Mouse (Mus musculus) CH12.LX (cell line): ENCODE data around the gene Tmem59l. TPM values are rescaled to one million over a fixed set of nuclear protein-coding genes. Genes with fewer than 3 reads are reported as not detected.

Experiments used
- DNase-seq: peaks from one replicate; pipeline ENCODE4 v3.0.0-alpha.2; 2013; ENCODE audit errors: extremely low read depth
- H3K27ac ChIP-seq: 2 replicates; pipeline ENCODE4 v1.5.1; 2012; ENCODE audit warnings: low read depth, mild to moderate bottlenecking, control low read depth, moderate library complexity; ENCODE audit not compliant: insufficient read depth
- H3K27me3 ChIP-seq: replicated peaks from 2 replicates; pipeline ENCODE3; 2012; ENCODE audit warnings: inconsistent platforms
- H3K36me3 ChIP-seq, 2 experiments: replicated peaks in 1 of 2; 2 replicates each; pipeline versions ENCODE3 to v1.6.1; 2012; ENCODE audit warnings: inconsistent platforms in 1 of 2, low read length in 1 of 2, mild to moderate bottlenecking in 1 of 2, mixed read lengths in 1 of 2, moderate library complexity in 1 of 2; ENCODE audit not compliant: control insufficient read depth in 1 of 2, insufficient read depth in 1 of 2
- H3K4me1 ChIP-seq, 2 experiments: 2 replicates each; pipeline ENCODE4 v1.6.1; 2012; ENCODE audit warnings: inconsistent platforms in 1 of 2, moderate library complexity in 1 of 2; ENCODE audit not compliant: insufficient read depth in 2 of 2, control insufficient read depth in 1 of 2
- H3K4me2 ChIP-seq: 2 replicates; pipeline ENCODE4 v1.6.1; 2012; ENCODE audit warnings: low read depth, mild to moderate bottlenecking, control low read depth; ENCODE audit not compliant: poor library complexity, insufficient read depth, severe bottlenecking
- H3K4me3 ChIP-seq, 3 experiments: fragments of 150-350 bp in 1 of 3; sonication (generic) in 1 of 3; replicated peaks in 1 of 3; 2 replicates each; pipeline versions ENCODE3 to v1.5.1; 2011 to 2012; ENCODE audit warnings: low read depth in 2 of 3, low read length in 2 of 3, mild to moderate bottlenecking in 2 of 3, moderate library complexity in 2 of 3, control low read depth in 1 of 3, improper control_type of control experiment in 1 of 3, inconsistent platforms in 1 of 3, mixed read lengths in 1 of 3; ENCODE audit not compliant: poor library complexity in 1 of 3
- H3K79me2 ChIP-seq: replicated peaks from 2 replicates; pipeline ENCODE4 v1.6.1; 2012; ENCODE audit warnings: mild to moderate bottlenecking, moderate library complexity; ENCODE audit not compliant: control insufficient read depth, poor library complexity, insufficient read depth, severe bottlenecking; ENCODE audit errors: extremely low read depth
- H3K9ac ChIP-seq: 2 replicates; pipeline ENCODE4 v1.6.1; 2012; ENCODE audit warnings: low read depth, mild to moderate bottlenecking, control low read depth, moderate library complexity; ENCODE audit not compliant: insufficient read depth
- H3K9me3 ChIP-seq: replicated peaks from 2 replicates; pipeline ENCODE3; 2012; ENCODE audit warnings: low read length, inconsistent platforms, mixed read lengths
- CHD1 ChIP-seq: IDR thresholded peaks from 2 replicates; pipeline ENCODE4 v1.6.1; 2012; ENCODE audit warnings: low read depth, low read length, improper control_type of control experiment, inconsistent platforms
- CHD2 ChIP-seq: IDR thresholded peaks from 2 replicates; pipeline ENCODE4 v1.6.1; 2011; ENCODE audit warnings: low read length, improper control_type of control experiment
- E2F4 ChIP-seq: IDR thresholded peaks from 2 replicates; pipeline ENCODE4 v1.6.1; 2011; ENCODE audit warnings: low read depth, low read length, improper control_type of control experiment; ENCODE audit not compliant: insufficient replicate concordance
- EP300 ChIP-seq: IDR thresholded peaks from 2 replicates; pipeline ENCODE4 v1.6.1; 2011; ENCODE audit warnings: low read length, improper control_type of control experiment
- GABPA ChIP-seq: IDR thresholded peaks from 2 replicates; pipeline ENCODE4 v1.6.1; 2012; ENCODE audit warnings: low read depth, low read length, improper control_type of control experiment, inconsistent platforms; ENCODE audit not compliant: insufficient replicate concordance
- IRF4 ChIP-seq: IDR thresholded peaks from 2 replicates; pipeline ENCODE4 v1.6.1; 2014; ENCODE audit warnings: low read depth, mild to moderate bottlenecking, inconsistent platforms, low read length, improper control_type of control experiment
- KAT2A ChIP-seq: IDR thresholded peaks from 2 replicates; pipeline ENCODE4 v1.6.1; 2012; ENCODE audit warnings: low read length, improper control_type of control experiment, inconsistent platforms; ENCODE audit not compliant: insufficient replicate concordance
- MAFK ChIP-seq: IDR thresholded peaks from 2 replicates; pipeline ENCODE4 v1.6.1; 2011; ENCODE audit warnings: low read length, improper control_type of control experiment; ENCODE audit not compliant: insufficient replicate concordance
- MAX ChIP-seq: IDR thresholded peaks from 2 replicates; pipeline ENCODE4 v1.6.1; 2011; ENCODE audit warnings: low read length, improper control_type of control experiment
- MAZ ChIP-seq: IDR thresholded peaks from 2 replicates; pipeline ENCODE4 v1.6.1; 2012; ENCODE audit warnings: low read depth, mild to moderate bottlenecking, inconsistent platforms, low read length, improper control_type of control experiment, moderate library complexity
- MXI1 ChIP-seq: IDR thresholded peaks from 2 replicates; pipeline ENCODE4 v1.6.1; 2011; ENCODE audit warnings: mild to moderate bottlenecking, low read depth, low read length, improper control_type of control experiment
- MYC ChIP-seq: IDR thresholded peaks from 2 replicates; pipeline ENCODE4 v1.6.1; 2011; ENCODE audit warnings: low read depth, mild to moderate bottlenecking, improper control_type of control experiment, low read length
- NELFE ChIP-seq: IDR thresholded peaks from 2 replicates; pipeline ENCODE4 v1.6.1; 2011; ENCODE audit warnings: low read depth, low read length, improper control_type of control experiment
- POLR2A ChIP-seq: IDR thresholded peaks from 2 replicates; pipeline ENCODE4 v1.6.1; 2011; ENCODE audit warnings: low read depth, mild to moderate bottlenecking, improper control_type of control experiment, low read length
- POLR2AphosphoS2 ChIP-seq: IDR thresholded peaks from 2 replicates; pipeline ENCODE4 v1.6.1; 2011; ENCODE audit warnings: low read depth, low read length, improper control_type of control experiment
- RAD21 ChIP-seq: IDR thresholded peaks from 2 replicates; pipeline ENCODE4 v1.6.1; 2011; ENCODE audit warnings: low read depth, mild to moderate bottlenecking, low read length, improper control_type of control experiment, moderate library complexity
- SIN3A ChIP-seq: IDR thresholded peaks from 2 replicates; pipeline ENCODE4 v1.6.1; 2012; ENCODE audit warnings: low read length, improper control_type of control experiment, inconsistent platforms
- SMC3 ChIP-seq: IDR thresholded peaks from 2 replicates; pipeline ENCODE4 v1.6.1; 2011; ENCODE audit warnings: low read depth, low read length, improper control_type of control experiment
- TBP ChIP-seq: conservative IDR thresholded peaks from 2 replicates; pipeline ENCODE4 v1.6.1; 2011; ENCODE audit warnings: low read depth, low read length, improper control_type of control experiment
- UBTF ChIP-seq: IDR thresholded peaks from 2 replicates; pipeline ENCODE4 v1.6.1; 2012; ENCODE audit warnings: low read depth, mild to moderate bottlenecking, inconsistent platforms, low read length, improper control_type of control experiment, moderate library complexity
- ZC3H11A ChIP-seq: IDR thresholded peaks from 2 replicates; pipeline ENCODE4 v1.6.1; 2012; ENCODE audit warnings: low read depth, mild to moderate bottlenecking, inconsistent platforms, low read length, improper control_type of control experiment
- ZMIZ1 ChIP-seq: IDR thresholded peaks from 2 replicates; pipeline ENCODE4 v1.6.1; 2012; ENCODE audit warnings: low read depth, mild to moderate bottlenecking, inconsistent platforms, low read length, improper control_type of control experiment
- ZNF384 ChIP-seq: IDR thresholded peaks from 2 replicates; pipeline ENCODE4 v1.6.1; 2012; ENCODE audit warnings: low read depth, low read length, improper control_type of control experiment, inconsistent platforms
- dilution Hi-C: fragments of 300-500 bp; cut with MboI; formaldehyde crosslinking; loops from 2 replicates; pipeline ENCODE4 v1.14.3; 2020; ENCODE audit warnings: low sequenced_read_pairs; ENCODE audit not compliant: extremely low pct_unique_long_range_greater_than_20kb, extremely low pct_ligation_motif_present
- in situ Hi-C: fragments of 300-500 bp; cut with MboI; formaldehyde crosslinking; loops from 3 replicates; pipeline ENCODE4 v1.14.3; 2019; ENCODE audit warnings: low sequenced_read_pairs, low pct_ligation_motif_present, low pct_unique_long_range_greater_than_20kb, mixed read lengths
- polyA plus RNA-seq: library from polyadenylated mRNA; unstranded; fragments of >175 nt; gene quantifications from 2 replicates; pipeline ENCODE4 v1.2.1, GENCODE M21; 2012; ENCODE audit warnings: low read depth; ENCODE audit not compliant: insufficient read length
- total RNA-seq, 2 experiments: library from RNA; depleted of rRNA; stranded (reverse); fragments of 300-350 nt in 1 of 2; fragments of >200 nt in 1 of 2; gene quantifications; 2 replicates each; pipeline ENCODE4 v1.2.3; 2012 to 2014

Tmem59l gene
- total and polyA plus RNA-seq, 3 experiments = not detected

GRCm38 (mm10) chr8:70476333-70477268 lies 10.6 kb downstream of the Tmem59l start, which contains the start of gene Klhl26 (continued):
- TF ChIP-seq EP300 = no peak
- peak; percentile 68; the same call in 1 of the 2 replicates for TF ChIP-seq SIN3A
- TF ChIP-seq KAT2A = no peak
- TF ChIP-seq CHD2 = no peak
- TF ChIP-seq NELFE = peak; percentile 74
- 0 out of 2 replicates have a peak, but pooled peaks have one; percentile 55 for TF ChIP-seq MYC
- 0 out of 2 replicates have a peak, but pooled peaks have one; percentile 33 for TF ChIP-seq CHD1

GRCm38 (mm10) chr8:70471856-70472255 lies 15.3 kb downstream of the Tmem59l start:
- no peaks in the 10 kb centered on the region for H3K27me3 ChIP-seq
- no peak for DNase-seq
- H3K79me2 ChIP-seq = no peaks in the 10 kb centered on the region
- H3K27ac ChIP-seq = no peak overlapping the region
- no peak overlapping the region for H3K9ac ChIP-seq
- dilution Hi-C loops (no loop called here), in situ Hi-C loops (no loop called here)
- TF ChIP-seq RAD21 (no peak), IRF4 (no peak), ZMIZ1 (no peak), ZNF384 (no peak), POLR2AphosphoS2 (no peak), SMC3 (no peak), TBP (no peak), GABPA (no peak), UBTF (no peak)
- peaks cover 9 to 69% of the 10 kb centered on the region in 2 experiments for H3K36me3 ChIP-seq
- no peak overlapping the region for H3K4me2 ChIP-seq
- H3K4me1 ChIP-seq = peaks cover 0 to 14% of the 10 kb centered on the region in 2 experiments; a peak in 2 of 4 replicates
- H3K4me3 ChIP-seq = no peak overlapping the region
- no peaks in the 10 kb centered on the region for H3K9me3 ChIP-seq

DNA sequence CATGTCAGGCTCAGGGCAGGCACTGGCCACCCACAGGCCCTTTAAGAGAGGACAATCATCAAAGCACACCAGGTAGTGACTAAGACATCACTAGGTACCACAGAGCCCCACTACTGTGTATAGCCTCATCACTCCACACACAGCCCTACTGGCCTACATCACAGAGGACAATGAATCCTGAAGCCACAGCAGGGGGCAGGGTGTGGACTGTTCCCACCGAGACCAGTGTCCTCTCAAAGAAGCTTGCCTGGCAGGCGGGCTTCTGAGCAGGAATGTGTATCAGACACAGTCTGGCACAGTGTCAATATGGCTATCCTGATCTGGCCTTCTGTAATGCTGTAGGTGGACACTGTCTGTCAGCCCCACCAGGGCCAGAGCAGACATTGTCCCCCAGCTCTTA lies 17.2 kb downstream of the Tmem59l start:
- Histone ChIP-seq H3K79me2 (no peaks in the 10 kb centered on the region), H3K36me3 (peaks cover 9 to 82% of the 10 kb centered on the region in 2 experiments), H3K4me3 (no peak overlapping the region), H3K27me3 (no peaks in the 10 kb centered on the region), H3K4me1 (peaks cover 0 to 1% of the 10 kb centered on the region in 2 experiments; a peak in 1 of 4 replicates), H3K27ac (no peak overlapping the region), H3K9ac (no peak overlapping the region), H3K9me3 (no peaks in the 10 kb centered on the region)
- no peak for DNase-seq
- in situ Hi-C loops = no loop called here
- dilution Hi-C loops = no loop called here
- TF ChIP-seq TBP (no peak), MXI1 (no peak), POLR2A (no peak), MAZ (no peak), CHD1 (no peak), POLR2AphosphoS2 (no peak), MAFK (no peak), MYC (no peak), MAX (no peak), ZC3H11A (no peak), E2F4 (no peak), GABPA (no peak)
- TF ChIP-seq, all 38 proteins: peak for 0
- H3K4me2 ChIP-seq = no peak overlapping the region
